Mouse (Mus musculus) limb, embryonic 10.5 days (tissue): ENCODE results near the gene Mettl13. TPM values are rescaled to one million over a fixed set of nuclear protein-coding genes. Genes with fewer than 3 reads are reported as not detected.

ENCODE experiments used
- DNase-seq: peaks from one replicate; pipeline ENCODE4 v3.0.0-alpha.2; 2017; ENCODE audit warnings: low spot score
- H3K27ac ChIP-seq: fragments of 300-500 bp; sonication (generic); 2 replicates; pipeline ENCODE4 v1.5.1; 2016; ENCODE audit warnings: mild to moderate bottlenecking
- H3K27me3 ChIP-seq: fragments of 300-500 bp; sonication (generic); 2 replicates; pipeline ENCODE4 v1.6.1; 2016; ENCODE audit warnings: low read depth, mild to moderate bottlenecking; ENCODE audit not compliant: poor library complexity, severe bottlenecking
- H3K36me3 ChIP-seq: fragments of 300-500 bp; sonication (generic); 2 replicates; pipeline ENCODE4 v1.6.1; 2016; ENCODE audit warnings: mild to moderate bottlenecking, moderate library complexity
- H3K4me1 ChIP-seq: fragments of 300-500 bp; sonication (generic); 2 replicates; pipeline ENCODE4 v1.6.1; 2016
- H3K4me3 ChIP-seq: fragments of 300-500 bp; sonication (generic); 2 replicates; pipeline ENCODE4 v1.5.1; 2016; ENCODE audit warnings: mild to moderate bottlenecking, moderate library complexity
- H3K9me3 ChIP-seq: fragments of 300-500 bp; sonication (generic); replicated peaks from 2 replicates; pipeline ENCODE4 v1.6.1; 2016; ENCODE audit warnings: mild to moderate bottlenecking
- WGBS: fragments of 180-500 bp; shearing (Covaris S2); methylation state at CpG from one replicate; pipeline ENCODE4 v1.1.7; 2016; 5-methylcytosine and 5-hydroxymethylcytosine counted together
- polyA plus RNA-seq: library from polyadenylated mRNA; unstranded; fragments of >200 nt; fragmentation: Nextera tagmentation; extraction: Ambion mirVana; gene quantifications from 2 replicates; pipeline ENCODE4 v1.2.1, GENCODE M21; 2016

Mettl13 gene
- polyA plus RNA-seq = 35.0 and 37.0 TPM in 2 replicates

DNA sequence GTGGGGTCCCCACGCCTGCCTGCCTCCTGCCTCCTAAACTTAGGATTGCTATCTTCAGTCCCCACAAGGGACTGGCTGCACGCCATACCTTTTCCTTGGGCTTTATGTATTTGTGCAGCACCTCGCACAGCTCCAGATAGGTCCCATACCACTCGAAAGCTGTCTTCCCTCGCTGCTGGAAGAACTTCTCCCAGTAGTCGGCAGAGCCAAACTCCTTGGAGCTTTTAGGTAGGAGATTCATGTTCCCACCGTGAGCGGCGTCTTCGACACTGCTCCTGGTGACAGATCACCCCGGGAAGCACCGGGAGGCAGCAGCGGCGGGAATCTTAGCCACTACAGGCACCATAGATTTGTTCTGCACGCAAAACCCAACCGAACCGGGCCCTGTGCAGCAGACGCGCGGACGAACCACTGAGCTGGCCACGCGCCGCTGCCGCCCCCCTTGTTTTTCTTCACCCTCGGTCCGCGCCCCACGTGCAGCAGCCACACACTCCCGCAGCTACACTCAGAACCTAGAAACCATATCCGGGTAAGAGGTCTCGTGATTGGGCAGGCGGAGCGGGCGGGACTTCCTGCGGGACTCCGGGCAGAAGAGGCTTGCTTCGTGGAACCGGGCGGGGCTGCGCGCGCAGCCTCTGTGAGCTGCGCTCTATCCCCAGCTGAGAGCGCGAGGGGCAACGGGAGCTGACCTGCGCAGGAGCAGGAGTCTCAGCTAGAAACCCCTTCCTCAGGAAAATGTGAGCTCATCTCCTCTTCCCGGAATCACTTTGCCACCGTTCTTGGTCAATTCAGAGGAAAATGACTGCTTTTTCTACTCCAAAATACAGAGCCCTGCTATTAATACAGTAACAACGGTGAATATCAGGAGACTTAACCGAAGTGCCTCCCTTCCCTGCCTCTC, at the start of gene Mettl13:
Mettl13 (minus strand) TSS at position 536 of the 901 bp plus-strand sequence.
- Histone ChIP-seq H3K4me3 (peak within 1 kb of the TSS; percentile 77), H3K36me3 (peaks cover 31% of the 10 kb centered on the region), H3K4me1 (peaks cover 15% of the 10 kb centered on the region), H3K27me3 (no peaks in the 10 kb centered on the region), H3K27ac (peak within 1 kb of the TSS; percentile 82), H3K9me3 (no peaks in the 10 kb centered on the region)
- peak; percentile 96 for DNase-seq
- under 1% methylated on average over 52 of the region's 52 CpGs for WGBS

GRCm38 (mm10) chr1:162597379-162598102, 49.2 kb upstream of the Mettl13 start:
- 77% methylated on average over 3 of the region's 3 CpGs for WGBS
- no peak overlapping the region for H3K27ac ChIP-seq
- H3K9me3 ChIP-seq = no peaks in the 10 kb centered on the region
- H3K4me3 ChIP-seq = no peak overlapping the region
- peaks cover 38% of the 10 kb centered on the region for H3K36me3 ChIP-seq
- no peak for DNase-seq
- no peaks in the 10 kb centered on the region for H3K27me3 ChIP-seq
- H3K4me1 ChIP-seq = no peaks in the 10 kb centered on the region

- DNase-seq = no peak
- 75% methylated on average over 8 of the region's 8 CpGs for WGBS
- Histone ChIP-seq H3K9me3 (no peaks in the 10 kb centered on the region), H3K36me3 (peaks cover 11% of the 10 kb centered on the region), H3K4me3 (no peak overlapping the region), H3K4me1 (peaks cover 9% of the 10 kb centered on the region), H3K27me3 (no peaks in the 10 kb centered on the region), H3K27ac (no peak overlapping the region)
Observed at GRCm38 (mm10) chr1:162590415-162590997, 42.2 kb upstream of the Mettl13 start.

- peak; percentile 68 for DNase-seq
- no peaks in the 10 kb centered on the region for H3K9me3 ChIP-seq
- peaks cover 9% of the 10 kb centered on the region for H3K4me1 ChIP-seq
- peak overlapping the region; percentile 66 for H3K27ac ChIP-seq
- no peaks in the 10 kb centered on the region for H3K27me3 ChIP-seq
- H3K4me3 ChIP-seq = no peak overlapping the region
- H3K36me3 ChIP-seq = peaks cover 11% of the 10 kb centered on the region
- 6% methylated on average over 9 of the region's 9 CpGs for WGBS
Observed at GRCm38 (mm10) chr1:162589443-162589842, 41.1 kb upstream of the Mettl13 start.

DNA sequence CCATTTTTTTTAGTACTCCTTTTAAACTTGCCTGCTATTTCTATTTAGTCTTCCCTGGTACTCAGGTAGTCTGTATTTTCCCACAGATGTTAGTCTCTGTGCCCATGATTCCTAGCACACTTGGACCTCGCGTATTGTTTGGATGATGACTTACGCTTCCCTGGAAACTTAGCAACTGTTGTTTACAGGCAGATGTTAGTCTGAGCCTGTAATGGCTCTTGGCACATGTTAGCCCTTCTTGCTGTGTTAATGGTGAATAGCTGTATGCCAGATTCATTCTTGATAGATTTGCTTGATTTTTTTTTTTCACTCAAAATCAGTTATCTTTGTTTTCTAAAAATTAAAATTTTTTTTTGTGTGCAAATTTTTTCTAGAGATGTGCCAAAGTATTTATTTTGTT, 40.3 kb upstream of the Mettl13 start:
- no peaks in the 10 kb centered on the region for H3K27me3 ChIP-seq
- H3K4me3 ChIP-seq = no peak overlapping the region
- 93% methylated on average over 3 of the region's 3 CpGs for WGBS
- H3K4me1 ChIP-seq = peaks cover 9% of the 10 kb centered on the region
- no peak for DNase-seq
- H3K9me3 ChIP-seq = no peaks in the 10 kb centered on the region
- peak overlapping the region; percentile 66; the same call in 1 of the 2 replicates for H3K27ac ChIP-seq
- H3K36me3 ChIP-seq = peaks cover 20% of the 10 kb centered on the region

DNA sequence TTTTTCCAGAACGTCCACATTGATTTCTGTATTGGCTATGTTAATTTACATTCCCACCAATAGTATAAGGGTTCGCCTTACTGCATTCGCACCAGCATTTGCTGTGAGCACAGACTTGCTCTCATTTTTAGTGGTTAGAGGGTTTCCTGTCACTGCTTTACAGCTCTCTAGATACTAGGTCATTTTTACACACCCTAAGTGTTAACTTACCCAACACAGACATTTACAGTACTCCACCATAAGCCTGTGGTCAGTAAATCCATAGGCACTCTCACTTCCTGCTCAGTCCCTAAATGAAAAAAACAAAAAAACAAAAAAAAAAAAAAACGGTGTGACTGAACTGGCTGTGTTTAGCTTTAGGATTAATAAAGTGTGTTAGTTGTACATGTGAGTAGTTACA, 37.9 kb upstream of the Mettl13 start:
- Histone ChIP-seq H3K36me3 (peaks cover 37% of the 10 kb centered on the region), H3K9me3 (no peaks in the 10 kb centered on the region), H3K4me3 (no peak overlapping the region), H3K4me1 (peaks cover 9% of the 10 kb centered on the region), H3K27me3 (no peaks in the 10 kb centered on the region), H3K27ac (no peak overlapping the region)
- WGBS = 89% methylated on average over 4 of the region's 4 CpGs
- DNase-seq = no peak

DNA sequence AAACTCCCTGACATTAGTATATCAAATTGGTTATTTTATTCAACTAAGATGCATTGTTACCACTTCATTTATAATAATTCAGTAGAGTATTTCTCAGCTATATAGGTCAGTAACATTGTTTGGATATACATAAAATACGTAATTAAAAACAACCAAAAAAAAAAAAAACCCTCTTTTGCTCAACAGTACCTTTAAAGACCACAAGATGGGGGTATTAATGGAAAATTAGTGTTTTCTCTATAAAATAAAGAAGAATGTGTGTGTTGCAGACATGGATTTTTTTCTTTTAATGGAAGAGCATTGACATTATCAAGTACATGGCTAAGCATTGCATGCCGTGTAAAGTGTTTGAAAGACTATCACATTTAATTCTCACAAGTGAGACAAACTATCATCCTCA, 34.5 kb upstream of the Mettl13 start:
- H3K27me3 ChIP-seq = no peaks in the 10 kb centered on the region
- 92% methylated on average over 2 of the region's 2 CpGs for WGBS
- H3K4me1 ChIP-seq = no peaks in the 10 kb centered on the region
- no peaks in the 10 kb centered on the region for H3K9me3 ChIP-seq
- H3K36me3 ChIP-seq = peaks cover 59% of the 10 kb centered on the region
- H3K27ac ChIP-seq = no peak overlapping the region
- no peak overlapping the region for H3K4me3 ChIP-seq
- no peak for DNase-seq

- Histone ChIP-seq H3K9me3 (no peaks in the 10 kb centered on the region), H3K36me3 (peaks cover 57% of the 10 kb centered on the region), H3K4me3 (no peak overlapping the region), H3K27ac (no peak overlapping the region), H3K27me3 (no peaks in the 10 kb centered on the region), H3K4me1 (peaks cover 5% of the 10 kb centered on the region; the same call in 1 of the 2 replicates)
- 95% methylated on average over 3 of the region's 3 CpGs for WGBS
- DNase-seq = no peak
Observed at GRCm38 (mm10) chr1:162575098-162575497, 26.7 kb upstream of the Mettl13 start.

- Histone ChIP-seq H3K27me3 (no peaks in the 10 kb centered on the region), H3K4me1 (peaks cover 23% of the 10 kb centered on the region), H3K27ac (peak overlapping the region; percentile 97), H3K36me3 (peaks cover 20% of the 10 kb centered on the region), H3K9me3 (no peaks in the 10 kb centered on the region), H3K4me3 (peak overlapping the region; percentile 91)
- WGBS = under 1% methylated on average over 46 of the region's 46 CpGs
- no peak for DNase-seq
Observed at GRCm38 (mm10) chr1:162570931-162571601, 22.7 kb upstream of the Mettl13 start.

DNA sequence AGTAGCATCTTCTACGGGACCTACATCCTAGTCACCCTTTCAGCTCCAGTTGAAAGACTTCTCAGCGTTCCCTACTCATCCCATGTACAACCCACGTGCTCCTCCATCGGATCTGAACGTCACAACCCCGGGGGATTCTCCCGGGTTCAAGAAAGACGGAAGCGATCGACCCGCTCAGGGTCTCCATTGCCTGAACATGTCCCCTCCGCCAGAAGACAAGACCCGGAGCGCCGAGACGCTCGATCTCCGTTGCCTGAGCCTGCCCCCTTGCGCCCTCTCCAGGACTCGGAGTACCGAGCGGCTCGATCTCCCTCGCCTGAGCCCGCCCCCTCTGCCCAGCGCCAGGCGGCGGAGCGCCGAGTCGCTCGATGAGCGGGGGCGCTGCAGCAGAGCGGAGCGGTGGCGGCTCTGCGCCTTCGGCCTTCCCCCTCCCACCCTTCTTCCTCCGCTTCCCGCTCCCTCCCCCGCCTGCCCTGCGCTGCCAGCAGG, 22.0 kb upstream of the Mettl13 start, which contains the start of gene Vamp4:
Vamp4 (plus strand) TSS at position 256 of the 489 bp plus-strand sequence.
- WGBS = under 1% methylated on average over 34 of the region's 43 CpGs
- Histone ChIP-seq H3K9me3 (no peaks in the 10 kb centered on the region), H3K27ac (peak within 1 kb of the TSS; percentile 97), H3K4me3 (peak within 1 kb of the TSS; percentile 91), H3K4me1 (peaks cover 23% of the 10 kb centered on the region), H3K36me3 (peaks cover 13% of the 10 kb centered on the region), H3K27me3 (no peaks in the 10 kb centered on the region)
- DNase-seq = peak; percentile 97

DNA sequence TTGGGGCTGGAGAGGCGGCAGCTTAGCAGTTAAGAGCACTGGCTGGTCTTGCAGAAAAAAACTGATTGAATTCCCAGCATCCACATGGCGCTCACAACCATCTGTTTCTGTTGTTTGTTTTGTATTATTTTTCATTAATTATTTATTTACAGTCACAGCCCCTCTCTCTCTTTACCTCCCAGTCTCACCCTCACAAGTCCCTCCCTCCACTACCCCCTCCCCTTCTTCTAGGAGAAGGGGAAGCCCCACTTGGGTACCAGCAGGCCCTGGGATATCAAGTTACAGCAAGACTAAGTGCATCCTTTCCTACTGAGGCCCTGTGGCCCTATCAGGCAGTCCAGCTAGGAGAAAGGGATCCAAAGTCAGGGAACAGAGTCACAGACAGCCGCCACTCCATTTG, 19.0 kb upstream of the Mettl13 start:
- Histone ChIP-seq H3K4me1 (peaks cover 23% of the 10 kb centered on the region), H3K9me3 (no peaks in the 10 kb centered on the region), H3K36me3 (no peaks in the 10 kb centered on the region), H3K4me3 (no peak overlapping the region), H3K27me3 (no peaks in the 10 kb centered on the region), H3K27ac (peak overlapping the region; percentile 56; the same call in 1 of the 2 replicates)
- 23% methylated on average over 3 of the region's 3 CpGs for WGBS
- DNase-seq = no peak

DNA sequence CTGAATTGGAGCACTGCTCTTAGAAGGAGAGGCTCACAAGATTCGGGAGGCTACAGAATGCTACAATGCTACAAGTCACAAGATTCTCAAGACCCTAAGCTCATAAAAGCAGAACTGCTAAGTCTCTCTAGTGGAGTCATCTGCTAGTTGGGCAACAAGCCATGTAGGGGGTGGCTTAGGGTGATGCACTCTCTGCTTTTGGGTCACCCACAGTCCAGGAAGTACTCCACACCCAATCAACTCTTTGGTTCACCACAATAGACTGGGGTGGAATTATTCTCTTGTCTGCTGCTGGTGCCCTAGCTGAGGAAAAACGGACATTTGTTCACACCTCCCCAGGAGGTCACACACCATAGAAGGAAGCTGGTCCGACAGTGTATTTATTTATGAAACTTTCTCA, 16.6 kb upstream of the Mettl13 start:
- DNase-seq = no peak
- peaks cover 18% of the 10 kb centered on the region for H3K4me1 ChIP-seq
- H3K36me3 ChIP-seq = no peaks in the 10 kb centered on the region
- no peaks in the 10 kb centered on the region for H3K9me3 ChIP-seq
- H3K4me3 ChIP-seq = no peak overlapping the region
- WGBS = 55% methylated on average over 3 of the region's 3 CpGs
- H3K27me3 ChIP-seq = no peaks in the 10 kb centered on the region
- H3K27ac ChIP-seq = no peak overlapping the region
